Mouse (Mus musculus): Measurements from ENCODE around the gene Btbd8.

Gene Btbd8

DNA sequence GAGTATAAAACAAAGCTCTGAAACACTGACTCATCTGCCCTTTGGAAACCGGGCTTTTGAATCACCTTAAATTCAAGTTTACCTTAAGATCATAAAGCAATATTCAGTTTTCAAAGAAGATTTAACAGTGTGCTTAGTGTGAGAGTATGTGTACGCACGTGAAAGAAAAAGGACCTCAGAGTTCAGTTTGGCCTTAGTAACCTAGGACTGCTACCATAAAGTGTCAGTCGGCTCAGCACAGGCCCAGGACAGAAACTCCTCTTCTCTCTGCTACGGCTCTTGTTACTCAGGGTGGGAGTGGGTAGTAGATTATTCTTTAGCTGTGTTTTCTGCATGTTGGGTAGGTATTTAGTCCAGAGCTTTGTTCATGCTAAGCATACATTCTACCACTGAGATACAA, 11.8 kb downstream of the Btbd8 start:
- no peak for DNase-seq (ENCODE audit: low read depth, low spot score)

DNA sequence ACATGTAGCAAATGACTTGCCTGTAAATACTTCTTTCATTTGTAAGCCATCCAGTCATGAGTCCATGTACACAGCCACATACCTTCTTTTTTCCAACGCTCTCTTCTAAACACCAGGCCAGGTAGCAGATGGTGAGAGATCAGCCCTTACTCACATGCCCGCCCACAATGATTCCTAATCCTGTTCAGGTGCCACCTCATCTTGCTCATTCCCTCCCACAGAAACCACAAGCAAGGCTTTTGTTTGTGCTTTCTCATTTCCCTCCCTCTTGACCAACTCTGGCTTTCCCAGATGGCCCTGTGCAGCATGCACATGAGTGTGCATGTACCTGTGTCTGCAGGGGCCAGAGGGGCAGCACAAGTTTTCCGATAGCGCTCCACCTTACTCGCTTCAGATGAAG, 12.5 kb downstream of the Btbd8 start:
- no peak for DNase-seq (ENCODE audit: low read depth, low spot score)

DNA sequence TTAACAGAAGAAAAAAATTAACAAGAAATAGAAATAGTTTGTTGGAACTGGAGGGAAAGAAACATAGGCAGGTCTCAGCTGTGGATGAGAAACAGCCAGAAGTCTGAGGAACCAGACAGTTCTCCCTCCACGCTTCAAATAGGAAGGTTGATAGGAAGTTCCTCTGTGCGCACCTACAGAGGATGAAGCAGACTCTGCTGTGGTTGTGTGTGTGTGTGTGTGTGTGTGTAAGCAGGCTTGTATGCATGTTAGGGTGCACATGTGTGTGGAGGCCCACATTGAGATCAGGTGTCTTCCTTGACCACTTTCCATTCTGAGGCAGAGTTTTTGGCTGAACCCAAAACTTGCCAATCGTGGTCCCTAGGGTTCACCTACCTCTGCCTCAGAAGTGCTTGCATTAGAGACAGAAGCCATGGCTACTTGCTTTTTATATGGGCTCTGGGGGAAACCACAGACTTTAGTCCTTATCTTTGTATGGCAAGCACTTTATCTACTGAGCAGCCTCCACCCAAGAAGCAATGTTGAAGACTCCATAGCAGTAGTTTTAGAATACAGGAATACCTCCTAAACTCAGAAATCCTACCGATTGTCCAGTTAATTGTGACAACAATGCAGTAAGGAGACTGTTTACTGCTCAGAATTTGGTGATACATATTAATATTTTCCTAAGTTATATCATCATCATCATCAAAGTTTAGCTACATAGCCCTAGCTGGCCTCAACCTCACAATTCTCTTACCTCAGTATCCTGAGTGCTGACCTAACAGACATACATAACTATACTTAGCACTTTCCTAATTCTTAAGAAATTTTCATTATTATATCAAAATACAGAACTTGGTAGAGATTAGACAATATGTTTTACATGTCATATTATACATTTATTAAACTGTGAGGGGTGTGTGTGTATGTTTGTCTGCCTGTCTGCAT, 24.6 kb downstream of the Btbd8 start:
- no peak for DNase-seq (ENCODE audit: low read depth, low spot score)

DNA sequence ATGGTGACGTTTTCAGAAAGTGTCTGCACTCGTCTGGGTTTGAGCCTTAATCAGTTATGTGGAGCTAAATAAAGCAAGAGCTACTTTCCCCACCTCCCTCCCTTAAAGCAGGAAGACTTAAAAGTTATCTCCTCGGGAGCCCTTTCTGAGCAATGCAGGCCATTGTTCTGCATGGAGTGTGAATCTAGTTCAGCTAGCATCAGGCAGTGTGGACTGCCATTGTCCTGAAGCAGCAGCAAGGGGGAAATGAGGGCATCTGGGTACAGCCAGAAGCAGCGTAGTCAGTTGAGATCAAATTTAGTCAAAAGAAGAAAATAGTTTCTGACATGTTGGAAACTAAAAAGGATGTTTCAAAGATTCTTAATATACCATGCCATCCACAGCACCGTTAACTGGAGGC, 28.7 kb downstream of the Btbd8 start:
- DNase-seq (ENCODE audit: low read depth, low spot score): no peak

DNA sequence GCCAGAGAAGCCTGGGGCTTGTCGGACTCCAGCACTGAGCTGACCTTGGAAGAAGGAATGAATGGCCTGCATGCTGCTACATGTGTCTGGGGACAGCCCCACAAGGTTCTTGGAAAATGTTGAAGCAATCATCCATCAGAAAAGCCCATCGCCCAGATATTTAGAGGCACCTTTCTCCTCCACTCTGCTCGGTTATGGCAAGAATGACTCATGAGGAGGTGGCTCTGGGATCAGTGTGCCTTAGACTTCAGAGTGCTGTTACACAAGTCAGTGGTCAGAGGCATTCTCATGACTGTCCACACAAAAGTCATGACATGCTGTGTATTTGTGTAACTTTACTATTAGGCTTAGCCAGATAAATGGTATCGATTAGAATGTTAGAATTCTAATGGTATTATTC, 29.3 kb downstream of the Btbd8 start:
- no peak for DNase-seq (ENCODE audit: low read depth, low spot score)

DNA sequence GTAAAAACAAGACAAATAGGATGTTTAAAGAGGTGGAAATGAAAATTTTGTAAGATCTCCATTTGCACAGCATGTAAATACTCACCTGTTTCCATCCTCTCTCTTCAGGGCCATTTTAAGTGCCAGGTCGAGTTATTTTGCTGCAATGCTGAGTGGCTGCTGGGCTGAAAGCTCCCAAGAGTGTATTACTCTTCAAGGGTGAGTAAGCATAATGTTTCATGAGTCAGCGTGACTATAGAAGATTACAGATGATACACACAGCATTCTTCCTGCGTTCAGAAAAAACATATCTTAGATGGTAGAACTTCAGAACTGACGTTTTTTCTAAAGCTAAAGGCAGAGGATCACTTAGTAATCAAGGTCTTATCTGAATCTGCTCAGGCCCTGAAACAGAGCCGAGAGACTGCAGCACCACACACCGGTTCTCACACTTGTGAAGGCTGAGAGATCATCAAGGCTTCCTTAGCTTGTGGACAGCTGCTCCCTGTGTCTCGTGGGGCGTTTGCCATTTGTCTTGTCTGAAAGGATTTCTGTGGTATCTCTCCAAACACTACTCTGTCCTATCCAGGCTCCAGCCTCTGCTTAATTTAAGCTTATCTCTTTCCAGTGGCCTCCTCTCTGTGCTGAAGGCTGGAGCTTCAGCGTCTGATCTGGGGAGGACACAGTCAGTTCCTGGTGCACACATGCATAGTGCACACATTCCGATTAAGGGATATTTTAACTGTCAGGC, 33.0 kb downstream of the Btbd8 start:
- no peak for DNase-seq (ENCODE audit: low read depth, low spot score)

DNA sequence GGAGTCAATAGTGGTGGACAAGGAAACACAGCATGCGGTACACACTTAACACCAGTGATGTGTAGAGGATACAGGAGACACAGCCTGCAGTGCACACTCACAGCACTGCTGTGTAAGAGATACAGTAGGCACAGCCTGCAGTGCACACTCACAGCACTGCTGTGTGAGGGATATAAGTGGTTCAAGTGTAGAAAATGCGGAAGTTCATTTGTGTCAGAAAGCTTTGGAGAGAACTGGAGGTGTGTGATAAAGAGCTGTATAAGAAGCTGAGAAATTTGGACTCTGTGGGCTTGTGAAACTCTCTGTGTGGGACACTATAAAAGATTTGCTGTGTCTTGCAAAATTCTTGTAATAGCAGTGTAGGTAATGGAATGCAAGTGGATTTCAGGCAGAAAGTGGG, 42.4 kb downstream of the Btbd8 start:
- DNase-seq (ENCODE audit: low read depth, low spot score): no peak

DNA sequence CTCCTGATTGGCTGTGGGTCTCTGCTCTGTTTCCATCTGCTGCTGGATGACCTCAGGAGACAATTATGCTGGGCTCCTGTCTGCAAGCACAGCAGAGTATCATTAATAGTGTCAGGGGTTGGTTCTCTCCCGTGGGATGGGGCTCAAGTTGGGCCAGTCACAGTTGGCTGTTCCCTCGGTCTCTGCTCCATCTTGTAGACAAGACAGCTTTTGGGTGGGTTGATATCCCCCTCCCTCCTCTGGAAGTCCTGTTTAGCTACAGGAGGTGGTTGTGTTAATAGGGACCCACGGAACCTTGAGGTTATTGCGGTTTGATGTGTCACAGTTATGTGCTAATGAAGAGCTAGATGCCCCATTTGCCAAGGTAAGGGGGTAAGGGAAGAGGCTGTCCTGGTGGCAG, 51.2 kb downstream of the Btbd8 start:
- no peak for DNase-seq (ENCODE audit: low read depth, low spot score)

DNA sequence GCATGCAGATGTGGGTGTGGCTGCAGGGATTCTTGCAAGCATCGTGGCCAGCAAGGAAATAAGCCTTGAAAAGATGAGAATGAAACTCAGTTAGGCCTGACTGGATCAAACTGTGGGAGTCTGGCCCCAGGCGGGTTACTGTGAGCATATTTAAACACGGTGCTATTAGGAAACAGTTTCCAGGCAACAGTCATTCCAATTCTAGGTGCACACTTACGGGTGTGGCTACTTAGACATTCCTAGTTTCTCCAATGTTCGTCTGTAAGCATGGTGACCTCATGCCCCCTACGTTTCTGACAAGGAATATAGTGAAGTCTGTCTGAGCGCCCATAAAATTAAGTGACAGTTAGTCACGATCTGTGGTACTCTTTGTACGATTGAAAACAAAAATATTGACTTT, 53.2 kb downstream of the Btbd8 start:
- DNase-seq (ENCODE audit: low read depth, low spot score): peak; percentile 38

DNA sequence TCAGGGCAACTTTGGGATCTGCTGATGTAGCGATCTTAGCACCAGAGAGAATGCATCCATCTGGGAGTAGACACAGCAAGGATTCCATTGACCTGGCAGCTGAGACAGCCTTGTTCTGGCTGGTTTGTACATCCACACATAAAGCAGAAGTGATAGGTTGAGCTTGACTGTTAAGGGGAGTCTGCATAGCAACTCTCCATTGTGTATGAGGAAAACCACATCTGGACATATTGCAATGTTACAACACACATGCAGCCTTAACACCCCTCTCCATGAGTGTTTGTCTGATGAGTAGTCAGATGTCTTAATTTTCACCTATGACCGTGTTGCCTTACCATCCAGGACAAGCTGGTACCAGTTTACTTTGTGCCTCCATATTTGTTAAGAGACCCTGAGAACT, 54.7 kb downstream of the Btbd8 start:
- no peak for DNase-seq (ENCODE audit: low read depth, low spot score)

DNA sequence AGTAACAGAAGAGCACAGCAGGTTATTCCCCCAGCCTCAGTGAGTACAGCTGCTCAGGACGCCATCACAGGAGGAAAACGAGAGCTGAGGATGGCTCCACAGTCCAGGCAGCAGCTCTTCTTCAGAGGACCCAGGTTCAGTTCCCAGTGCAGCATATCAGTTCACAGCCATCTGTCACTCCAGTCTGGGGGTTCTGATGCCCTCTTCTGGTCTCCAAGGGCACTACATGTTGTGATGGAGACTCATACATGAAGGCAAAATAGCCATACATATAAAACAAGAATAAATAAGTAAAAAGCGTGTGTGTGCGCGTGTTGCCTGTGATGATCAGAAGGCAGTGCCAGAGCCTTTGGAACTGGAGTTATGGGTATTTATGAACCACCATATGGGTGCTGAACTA, 57.0 kb downstream of the Btbd8 start:
- DNase-seq (ENCODE audit: low read depth, low spot score): peak; percentile 36

DNA sequence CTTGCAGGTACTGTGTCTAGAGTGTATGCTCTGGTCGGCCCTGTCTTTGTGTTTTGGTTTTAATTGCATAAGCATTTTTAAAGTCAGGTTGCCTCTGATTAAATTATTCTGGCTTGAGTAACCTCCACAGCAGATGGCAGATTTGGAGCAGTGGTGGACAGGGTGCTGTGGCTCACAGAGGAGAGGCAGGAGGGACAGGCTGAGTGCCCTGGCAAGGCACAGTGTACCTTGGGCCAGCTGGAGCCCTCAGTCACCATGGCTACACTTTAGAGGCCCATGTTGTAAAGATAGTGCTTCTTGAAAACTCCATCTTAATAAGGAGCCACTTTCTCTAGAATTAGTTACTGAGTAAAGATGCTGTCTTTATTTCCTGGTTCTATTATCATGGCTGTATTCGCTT, 58.2 kb downstream of the Btbd8 start:
- no peak for DNase-seq (ENCODE audit: low read depth, low spot score)

DNA sequence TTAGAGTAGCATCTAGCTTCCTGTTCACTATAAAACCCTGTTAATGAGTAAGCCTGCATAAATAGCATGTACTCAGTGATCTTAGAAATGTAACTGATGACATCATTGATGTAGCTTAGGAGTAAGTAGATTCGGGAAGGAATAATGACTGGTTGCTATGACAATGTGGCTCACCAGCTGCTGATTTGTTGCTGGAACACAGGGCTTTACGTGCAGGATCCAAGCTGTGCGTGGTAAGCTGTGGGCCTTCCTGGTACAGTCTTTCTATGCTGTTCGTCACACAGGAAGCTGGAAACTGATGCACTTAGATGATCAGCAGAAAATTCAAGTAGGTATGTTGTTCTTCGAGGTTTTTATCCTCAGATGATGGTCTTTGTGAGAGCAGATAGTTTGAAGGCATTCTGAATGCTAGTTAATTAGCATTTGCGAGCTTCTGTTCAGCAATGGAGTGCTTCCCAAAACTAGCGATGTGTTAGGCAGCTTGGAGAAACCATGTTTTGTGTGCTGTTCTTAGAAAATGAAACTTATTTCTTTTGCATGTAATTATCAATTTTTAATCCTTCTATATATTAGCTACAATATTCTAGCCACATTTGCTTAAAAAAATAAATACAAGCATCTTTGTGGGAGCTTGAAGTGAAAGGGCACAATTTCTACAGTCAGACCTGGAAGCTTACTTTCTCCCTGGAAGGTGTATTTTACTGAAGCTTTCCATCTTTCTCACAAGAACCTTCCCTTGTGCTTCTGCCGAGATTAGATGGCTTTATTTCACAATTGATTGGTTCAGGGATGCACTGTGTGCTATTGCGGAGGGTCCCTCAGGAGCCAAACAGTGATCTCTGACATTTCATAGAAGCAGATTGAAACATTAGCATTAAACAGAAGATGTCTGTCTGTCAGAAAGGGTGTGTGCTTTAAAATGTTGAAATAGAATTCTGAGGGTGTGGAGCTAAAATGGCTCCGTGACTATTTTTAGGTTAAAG, 60.0 kb downstream of the Btbd8 start:
- no peak for DNase-seq (ENCODE audit: low read depth, low spot score)

DNA sequence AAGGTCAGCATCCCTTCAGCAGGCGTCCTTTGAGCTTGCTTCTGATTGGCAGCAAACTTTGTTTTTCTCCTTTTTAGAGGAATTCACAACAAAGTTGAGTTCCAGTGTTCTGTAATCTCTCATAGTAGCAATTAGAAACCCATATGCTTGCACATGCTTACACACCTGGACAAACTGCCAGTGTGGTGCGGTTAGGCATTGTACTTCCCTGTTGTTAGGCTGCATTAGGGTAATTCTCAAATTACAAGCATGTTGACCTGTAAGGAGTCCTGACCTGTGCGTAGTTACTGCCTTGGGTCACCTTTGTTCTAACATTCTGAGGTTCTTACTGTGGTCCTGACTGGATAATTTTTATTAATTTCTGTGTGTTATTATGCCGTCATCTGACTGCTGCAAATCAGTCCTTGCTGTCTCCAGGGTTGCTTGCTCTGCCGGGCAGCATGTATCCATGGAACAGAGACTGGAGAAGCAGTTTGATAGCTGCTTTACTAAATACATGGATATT, 61.1 kb downstream of the Btbd8 start:
- DNase-seq (ENCODE audit: low read depth, low spot score): no peak

DNA sequence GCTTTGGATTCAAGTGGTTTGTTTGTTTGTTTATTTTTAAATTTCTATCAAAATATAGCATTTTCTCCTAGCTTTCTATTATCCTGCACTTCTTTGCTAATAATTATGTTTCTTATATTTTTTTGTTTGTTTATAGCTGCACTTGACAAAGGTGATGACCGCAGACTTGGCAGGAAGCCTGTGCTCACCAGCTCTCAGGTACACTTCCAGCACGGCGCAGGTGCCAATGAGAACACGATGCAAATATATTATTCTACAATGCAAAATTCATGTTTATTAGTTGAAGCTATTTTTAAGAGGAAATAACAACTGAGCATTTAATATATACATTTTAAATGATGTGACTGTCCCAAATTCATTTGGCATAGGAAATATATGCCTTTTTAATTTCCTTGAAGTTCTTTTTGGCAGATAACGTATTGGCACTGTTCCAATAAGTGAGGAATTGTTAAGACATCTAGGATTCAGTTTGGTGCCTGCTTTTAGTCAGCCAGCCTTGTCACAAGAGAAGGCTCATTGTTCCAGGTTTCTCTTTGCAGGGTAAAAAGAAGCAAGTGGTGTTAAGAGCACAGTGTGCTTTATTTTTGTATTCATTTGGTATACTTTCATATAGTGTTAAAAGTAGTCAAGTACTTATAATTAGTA, 62.2 kb downstream of the Btbd8 start:
- no peak for DNase-seq (ENCODE audit: low read depth, low spot score)

DNA sequence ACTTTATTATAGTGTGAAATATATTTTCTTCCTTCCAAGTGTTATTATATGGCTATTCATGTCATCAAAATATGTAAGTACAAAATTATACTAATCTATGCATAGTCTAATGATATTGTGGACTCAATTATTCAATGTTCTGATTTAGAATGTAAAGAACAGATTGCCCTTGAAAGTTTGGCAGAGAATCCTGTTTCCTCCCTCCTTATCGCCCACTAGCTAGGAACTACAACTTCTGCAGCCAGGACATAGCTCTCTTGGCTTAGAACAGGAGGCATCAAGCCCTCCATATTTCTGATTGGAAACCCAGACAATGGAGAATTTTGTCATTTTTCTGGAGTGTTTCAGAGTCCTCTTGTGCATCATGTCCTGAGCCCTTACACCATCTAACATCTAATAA, 62.9 kb downstream of the Btbd8 start:
- no peak for DNase-seq (ENCODE audit: low read depth, low spot score)

DNA sequence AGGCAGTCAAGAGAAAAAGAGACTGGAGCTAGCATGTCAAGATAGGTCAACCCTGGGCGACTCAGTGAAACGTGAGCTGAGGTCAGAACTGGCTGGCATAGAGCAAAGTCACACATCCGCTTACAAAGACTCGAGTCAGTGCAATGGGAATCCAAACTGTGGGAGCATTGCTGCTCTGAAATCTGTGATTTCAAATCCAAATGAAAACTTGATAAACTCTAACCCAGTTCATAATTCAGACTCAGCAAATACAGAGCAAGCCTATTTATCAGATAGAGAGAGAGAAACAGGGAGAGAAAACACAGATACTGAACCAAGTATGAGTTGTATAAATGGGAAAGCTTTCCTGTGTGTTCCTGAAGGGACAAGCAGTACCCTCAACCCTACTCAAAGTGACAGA, 69.5 kb downstream of the Btbd8 start, which contains the start of gene Gm42669:
TSS of gene Gm42669 (plus strand) at position 301 of the 400 bp plus-strand sequence.
- no peak for DNase-seq (ENCODE audit: low read depth, low spot score)

DNA sequence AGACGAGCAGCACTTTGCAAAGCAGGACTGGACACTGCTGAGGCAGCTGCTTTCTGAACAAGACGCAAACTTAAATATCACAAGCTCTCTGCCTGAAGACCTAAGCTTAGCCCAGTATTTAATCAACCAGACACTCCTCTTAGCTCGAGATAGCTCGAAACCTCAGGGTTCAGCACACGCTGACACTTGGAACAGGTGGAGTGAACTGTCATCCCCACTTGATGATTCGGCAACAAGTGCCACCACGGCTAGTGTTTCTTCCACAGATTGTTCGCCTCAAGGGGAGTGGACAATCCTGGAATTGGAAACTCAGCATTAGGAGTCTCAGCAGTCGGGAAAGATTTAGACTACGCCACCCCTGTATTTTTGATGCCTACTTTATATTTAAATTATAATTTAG, 72.7 kb downstream of the Btbd8 start:
- no peak for DNase-seq (ENCODE audit: low read depth, low spot score)

DNA sequence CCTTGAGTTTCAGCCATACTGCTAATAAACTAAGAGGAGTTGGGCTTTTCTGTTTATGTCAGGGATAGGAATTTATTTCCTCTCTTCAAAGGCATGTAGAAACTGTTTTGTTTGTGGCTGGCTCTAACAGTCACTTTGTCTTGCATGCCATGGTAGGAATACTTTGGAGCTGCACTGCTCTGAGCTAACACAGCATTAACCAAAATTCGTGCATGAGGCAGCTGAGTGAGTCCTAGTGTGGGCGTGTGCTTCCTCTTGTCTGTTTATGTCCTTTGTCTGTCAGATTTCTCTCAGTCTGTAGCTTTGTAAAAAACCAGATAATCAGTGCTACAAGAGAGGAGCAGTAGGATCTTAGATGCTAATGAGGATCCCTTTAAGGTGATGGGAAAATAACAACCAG, 73.5 kb downstream of the Btbd8 start:
- DNase-seq (ENCODE audit: low read depth, low spot score): no peak

DNA sequence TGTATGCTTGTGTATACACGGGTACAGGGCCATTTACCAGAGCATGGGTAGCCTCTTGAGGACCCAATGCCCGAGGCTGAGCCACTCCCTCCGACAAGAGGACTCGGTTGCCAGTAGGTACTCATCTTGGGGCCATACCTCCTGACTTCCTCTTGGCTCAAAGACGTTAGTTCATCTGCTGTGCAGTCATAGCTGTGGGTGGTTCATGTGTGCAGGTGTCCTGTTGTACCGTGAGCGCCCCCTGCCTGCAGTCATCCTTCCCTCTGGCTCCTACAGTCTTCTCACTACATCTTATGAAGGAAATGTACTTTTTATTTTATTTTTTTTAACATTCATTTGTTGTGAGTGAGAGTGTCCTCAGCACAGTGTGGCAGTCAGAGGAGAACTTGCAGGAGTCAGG, 75.8 kb downstream of the Btbd8 start:
- DNase-seq (ENCODE audit: low read depth, low spot score): peak; percentile 66

DNA sequence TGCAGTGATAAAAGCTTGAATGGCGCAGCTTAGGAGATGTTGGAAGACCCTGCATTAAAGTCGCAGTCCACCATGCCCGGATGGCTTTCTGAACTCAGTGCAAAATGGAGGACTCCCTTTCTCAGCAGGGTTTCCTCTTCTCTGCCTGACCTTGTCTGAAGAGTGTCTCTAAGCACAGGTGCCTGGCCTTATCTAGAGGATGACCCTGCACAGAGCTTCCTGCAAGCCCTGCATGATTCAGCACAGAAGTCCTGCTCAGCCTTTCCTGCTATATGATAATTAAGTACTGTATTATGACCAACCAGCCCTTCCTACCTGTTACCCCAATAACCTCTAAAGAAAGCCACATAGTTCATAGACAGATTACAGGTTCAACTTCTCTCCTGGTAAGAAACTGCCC, 77.7 kb downstream of the Btbd8 start:
- DNase-seq (ENCODE audit: low read depth, low spot score): no peak
